Mouse (Mus musculus) R1 (cell line): ENCODE measurements around the gene Bard1.
A peak's percentile ranks its signal among the peaks of the same experiment; 100 is the strongest.

Experiments used
- DNase-seq: peaks from one replicate; pipeline ENCODE4 v3.0.0-alpha.2; 2018; ENCODE audit warnings: low read depth, low spot score

Bard1 gene

GRCm38 (mm10) chr1:71102344-71103173 lies at the start of gene Bard1:
TSS of gene Bard1 (minus strand) at chr1:71103146.
- DNase-seq, result peak; percentile 99

- no peak for DNase-seq
Measured at GRCm38 (mm10) chr1:71127171-71127570, 24.2 kb upstream of the Bard1 start.

- peak; percentile 45 for DNase-seq
Measured at GRCm38 (mm10) chr1:71118511-71118910, 15.6 kb upstream of the Bard1 start.

- no peak for DNase-seq
Measured at GRCm38 (mm10) chr1:71117253-71117652, 14.3 kb upstream of the Bard1 start.

- no peak for DNase-seq
Measured at GRCm38 (mm10) chr1:71115781-71116180, 12.8 kb upstream of the Bard1 start.

- no peak for DNase-seq
Measured at GRCm38 (mm10) chr1:71109858-71110257, 6.9 kb upstream of the Bard1 start.

- DNase-seq, result no peak
Measured at GRCm38 (mm10) chr1:71106127-71106526, 3.2 kb upstream of the Bard1 start.

GRCm38 (mm10) chr1:71105724-71106123 lies 2.8 kb upstream of the Bard1 start:
- no peak for DNase-seq

- DNase-seq, result peak; percentile 79
Measured at GRCm38 (mm10) chr1:71103174-71103864, 373 bp upstream of the Bard1 start.

- DNase-seq, result peak; percentile 17
Measured at GRCm38 (mm10) chr1:71101369-71101970, 1.5 kb downstream of the Bard1 start.

GRCm38 (mm10) chr1:71100591-71101368 lies 2.2 kb downstream of the Bard1 start:
- no peak for DNase-seq

GRCm38 (mm10) chr1:71099945-71100515 lies 2.9 kb downstream of the Bard1 start:
- no peak for DNase-seq

- DNase-seq, result no peak
Measured at GRCm38 (mm10) chr1:71096031-71096430, 6.9 kb downstream of the Bard1 start.

- no peak for DNase-seq
Measured at GRCm38 (mm10) chr1:71095211-71095805, 7.6 kb downstream of the Bard1 start.

- DNase-seq, result no peak
Measured at GRCm38 (mm10) chr1:71075651-71076050, 27.3 kb downstream of the Bard1 start.

- no peak for DNase-seq
Measured at GRCm38 (mm10) chr1:71070771-71071170, 32.2 kb downstream of the Bard1 start.

GRCm38 (mm10) chr1:71068728-71069304 lies 34.1 kb downstream of the Bard1 start:
- no peak for DNase-seq

GRCm38 (mm10) chr1:71063885-71064492 lies 39.0 kb downstream of the Bard1 start:
- DNase-seq, result no peak

GRCm38 (mm10) chr1:71056143-71056542 lies 46.8 kb downstream of the Bard1 start:
- no peak for DNase-seq

GRCm38 (mm10) chr1:71055454-71055853 lies 47.5 kb downstream of the Bard1 start:
- no peak for DNase-seq
